Mouse (Mus musculus) kidney, adult 2 months (tissue): ENCODE measurements at regions not wholly inside any gene's neighbourhood (a gene's known extent, or its start where the extent isn't known, plus 50 kb on each side); places are given as distances from the start of the nearest gene placed in this dataset.

Source experiments
- DNase-seq: peaks from one replicate; pipeline ENCODE4 v3.0.0; 2021
- H3K27ac ChIP-seq: fragments of 200-500 bp; 2 replicates; pipeline ENCODE4 v1.5.1; 2012; ENCODE audit warnings: low read depth, low read length, control low read depth, inconsistent platforms; ENCODE audit not compliant: insufficient read depth
- H3K27me3 ChIP-seq: fragments of 200-500 bp; replicated peaks from 2 replicates; pipeline ENCODE4 v1.6.1; 2012; ENCODE audit warnings: mild to moderate bottlenecking, moderate library complexity, low read length, inconsistent platforms; ENCODE audit not compliant: control insufficient read depth, insufficient read depth
- H3K36me3 ChIP-seq: fragments of 200-500 bp; 2 replicates; pipeline ENCODE4 v1.6.1; 2012; ENCODE audit warnings: mild to moderate bottlenecking, moderate library complexity, low read length, inconsistent platforms; ENCODE audit not compliant: control insufficient read depth, insufficient read depth
- H3K4me1 ChIP-seq: fragments of 200-500 bp; 2 replicates; pipeline ENCODE4 v1.6.1; 2011; ENCODE audit warnings: low read length; ENCODE audit not compliant: control insufficient read depth, insufficient read depth
- H3K4me3 ChIP-seq: fragments of 200-500 bp; 2 replicates; pipeline ENCODE4 v1.5.1; 2011; ENCODE audit warnings: mild to moderate bottlenecking, low read depth, low read length, control low read depth; ENCODE audit not compliant: insufficient read depth
- CTCF ChIP-seq: fragments of 200-500 bp; conservative IDR thresholded peaks from 2 replicates; pipeline ENCODE4 v1.5.1; 2011; ENCODE audit warnings: low read depth, mild to moderate bottlenecking, control low read depth, low read length, moderate library complexity, mixed read lengths; ENCODE audit not compliant: insufficient read depth, insufficient read length
- POLR2A ChIP-seq: fragments of 200-500 bp; IDR thresholded peaks from one replicate; pipeline ENCODE4 v1.6.1; 2011; ENCODE audit warnings: low read depth, low read length, control low read depth
- WGBS: fragments of 180-500 bp; shearing (Covaris S2); methylation state at CpG from one replicate; pipeline ENCODE4 v1.1.7; 2018; 5-methylcytosine and 5-hydroxymethylcytosine counted together

DNA sequence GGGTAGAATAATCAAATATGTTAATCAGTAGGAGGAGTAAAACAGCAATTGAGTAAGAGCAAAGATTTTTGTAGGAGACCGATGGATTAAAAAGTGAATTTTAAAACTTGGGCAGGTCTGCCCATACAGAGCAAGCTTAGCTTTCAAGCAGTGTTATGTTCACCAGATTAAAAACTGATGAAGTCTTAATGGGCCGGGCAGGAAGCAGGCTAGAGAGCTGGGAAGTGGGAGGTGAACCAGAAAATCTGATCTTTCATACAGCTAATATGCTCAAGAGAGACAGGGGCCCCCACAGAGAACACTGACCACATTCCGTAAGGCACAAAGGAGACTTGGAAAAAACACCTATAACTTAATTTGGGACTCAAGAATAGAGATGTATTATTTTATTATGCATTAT lies 316.4 kb upstream of the Adgrl2 start:
- WGBS: 77% methylated on average over 3 of the region's 3 CpGs
- Histone ChIP-seq H3K27me3 (no peaks in the 10 kb centered on the region), H3K36me3 (no peaks in the 10 kb centered on the region), H3K4me3 (no peak overlapping the region), H3K27ac (no peak overlapping the region), H3K4me1 (no peaks in the 10 kb centered on the region)
- TF ChIP-seq CTCF (no peak), POLR2A (no peak)
- no peak for DNase-seq

DNA sequence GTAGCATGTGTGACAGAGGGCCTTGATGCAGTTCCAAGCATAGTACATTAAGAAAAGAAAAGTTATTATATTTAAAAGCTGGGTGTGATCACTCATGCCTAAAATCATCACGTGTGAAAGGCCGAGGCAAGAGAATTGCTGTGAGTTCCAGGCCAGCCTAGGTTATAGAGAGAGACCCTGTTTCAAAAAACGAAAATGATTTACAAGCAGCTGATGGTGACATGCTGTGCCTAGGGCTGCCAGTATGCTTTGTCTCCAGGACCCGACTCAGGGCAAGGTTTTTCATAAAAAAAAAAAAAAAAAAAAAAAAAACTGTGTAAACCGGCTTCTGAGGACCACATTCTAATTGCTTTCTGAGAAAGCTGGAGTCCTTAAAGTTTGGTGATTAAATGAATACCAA lies 315.9 kb upstream of the Adgrl2 start:
- DNase-seq: no peak
- H3K4me3 ChIP-seq: no peak overlapping the region
- H3K27ac ChIP-seq: no peak overlapping the region
- no peaks in the 10 kb centered on the region for H3K36me3 ChIP-seq
- TF ChIP-seq POLR2A (no peak), CTCF (no peak)
- 53% methylated on average over 5 of the region's 5 CpGs for WGBS
- no peaks in the 10 kb centered on the region for H3K4me1 ChIP-seq
- H3K27me3 ChIP-seq: no peaks in the 10 kb centered on the region

DNA sequence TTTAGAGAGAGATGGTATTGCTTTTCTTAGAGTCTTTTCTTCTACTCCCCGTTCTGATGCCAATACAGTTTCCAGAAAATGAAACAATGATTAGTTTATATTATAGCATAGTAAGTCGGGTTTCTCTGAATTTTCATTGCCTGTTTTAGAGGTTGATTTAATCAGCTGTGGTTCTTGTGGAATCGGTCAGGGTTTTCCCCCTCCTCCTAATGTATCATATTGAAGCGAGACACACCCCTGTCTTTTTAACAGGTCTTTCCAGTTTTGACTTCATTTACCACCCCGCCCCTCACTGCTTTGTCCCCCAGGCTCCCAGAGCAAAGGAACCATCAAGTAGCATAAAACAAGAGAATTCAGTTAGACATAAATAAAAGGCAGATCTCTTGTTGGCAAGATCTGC lies 315.1 kb upstream of the Adgrl2 start:
- Histone ChIP-seq H3K27ac (no peak overlapping the region), H3K36me3 (no peaks in the 10 kb centered on the region), H3K4me1 (no peaks in the 10 kb centered on the region), H3K4me3 (no peak overlapping the region), H3K27me3 (no peaks in the 10 kb centered on the region)
- 61% methylated on average over 5 of the region's 5 CpGs for WGBS
- no peak for TF ChIP-seq CTCF
- TF ChIP-seq POLR2A: no peak
- DNase-seq: no peak

- TF ChIP-seq CTCF (no peak), POLR2A (no peak)
- 63% methylated on average over 6 of the region's 6 CpGs for WGBS
- Histone ChIP-seq H3K4me3 (no peak overlapping the region), H3K4me1 (no peaks in the 10 kb centered on the region), H3K27me3 (no peaks in the 10 kb centered on the region), H3K27ac (no peak overlapping the region), H3K36me3 (no peaks in the 10 kb centered on the region)
- DNase-seq: no peak
Observed at GRCm38 (mm10) chr3:149305011-149305413, 314.7 kb upstream of the Adgrl2 start.

- Histone ChIP-seq H3K27me3 (no peaks in the 10 kb centered on the region), H3K4me1 (no peaks in the 10 kb centered on the region), H3K36me3 (no peaks in the 10 kb centered on the region), H3K4me3 (no peak overlapping the region), H3K27ac (peak overlapping the region; percentile 45; the same call in 1 of the 2 replicates)
- 83% methylated on average over 5 of the region's 5 CpGs for WGBS
- DNase-seq: peak; percentile 25
- no peak for TF ChIP-seq POLR2A
- no peak for TF ChIP-seq CTCF
Observed at GRCm38 (mm10) chr3:149303418-149303817, 313.1 kb upstream of the Adgrl2 start.

DNA sequence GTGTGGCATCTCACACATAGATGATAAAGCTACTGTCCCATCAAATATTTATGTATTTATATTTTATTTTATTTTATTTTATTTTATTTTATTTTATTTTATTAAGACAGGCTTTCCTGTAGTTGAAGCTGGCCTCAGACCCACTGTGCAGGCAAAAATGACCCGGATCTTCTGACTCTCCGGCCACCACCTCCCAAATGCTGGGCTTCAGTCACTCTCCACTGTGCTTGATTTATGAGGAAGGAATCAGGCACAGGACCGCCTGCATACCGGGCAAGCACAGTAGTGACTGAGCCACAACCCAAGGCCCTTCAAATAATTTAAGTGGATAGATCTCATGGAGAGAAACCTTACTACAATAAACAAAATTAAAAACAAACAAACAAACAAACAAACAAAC lies 309.6 kb upstream of the Adgrl2 start:
- H3K4me3 ChIP-seq: no peak overlapping the region
- H3K27me3 ChIP-seq: no peaks in the 10 kb centered on the region
- DNase-seq: no peak
- no peaks in the 10 kb centered on the region for H3K4me1 ChIP-seq
- TF ChIP-seq CTCF (no peak), POLR2A (no peak)
- WGBS: 45% methylated on average over 4 of the region's 4 CpGs
- no peaks in the 10 kb centered on the region for H3K36me3 ChIP-seq
- no peak overlapping the region for H3K27ac ChIP-seq

- WGBS: 86% methylated on average over 10 of the region's 10 CpGs
- Histone ChIP-seq H3K36me3 (no peaks in the 10 kb centered on the region), H3K27me3 (no peaks in the 10 kb centered on the region), H3K4me1 (no peaks in the 10 kb centered on the region), H3K27ac (no peak overlapping the region), H3K4me3 (no peak overlapping the region)
- TF ChIP-seq POLR2A (no peak), CTCF (no peak)
- DNase-seq: no peak
Observed at GRCm38 (mm10) chr3:149296419-149296962, 306.1 kb upstream of the Adgrl2 start.

- DNase-seq: no peak
- no peak overlapping the region for H3K27ac ChIP-seq
- no peak overlapping the region for H3K4me3 ChIP-seq
- TF ChIP-seq CTCF (no peak), POLR2A (no peak)
- no peaks in the 10 kb centered on the region for H3K4me1 ChIP-seq
- 67% methylated on average over 7 of the region's 7 CpGs for WGBS
- H3K27me3 ChIP-seq: no peaks in the 10 kb centered on the region
- H3K36me3 ChIP-seq: no peaks in the 10 kb centered on the region
Observed at GRCm38 (mm10) chr3:149295942-149296341, 305.6 kb upstream of the Adgrl2 start.
